Mouse (Mus musculus) bone marrow, adult 2 months (tissue): Measurements from ENCODE around the gene Slc5a2. TPM values are rescaled to one million over a fixed set of nuclear protein-coding genes. Genes with fewer than 3 reads are reported as not detected.

ENCODE experiments used
- H3K27ac ChIP-seq: fragments of 200-500 bp; 2 replicates; pipeline ENCODE4 v1.5.1; 2012; ENCODE audit warnings: low read depth, mild to moderate bottlenecking, control low read depth, inconsistent platforms, low read length; ENCODE audit not compliant: control insufficient read depth, poor library complexity, insufficient read depth
- H3K4me1 ChIP-seq: fragments of 200-500 bp; 2 replicates; pipeline ENCODE4 v1.6.1; 2011; ENCODE audit warnings: low read length; ENCODE audit not compliant: control insufficient read depth, insufficient read depth
- H3K4me3 ChIP-seq: fragments of 200-500 bp; replicated peaks from 2 replicates; pipeline ENCODE3; 2011; ENCODE audit warnings: mild to moderate bottlenecking, low read depth, low read length, control low read depth; ENCODE audit not compliant: control insufficient read depth
- CTCF ChIP-seq: fragments of 200-500 bp; IDR thresholded peaks from 2 replicates; pipeline ENCODE4 v1.5.1; 2011; ENCODE audit warnings: low read length, control low read depth; ENCODE audit not compliant: control insufficient read depth, insufficient read depth
- POLR2A ChIP-seq: fragments of 200-500 bp; IDR thresholded peaks from 2 replicates; pipeline ENCODE4 v1.6.1; 2011; ENCODE audit warnings: low read depth, mild to moderate bottlenecking, control low read depth, low read length, borderline replicate concordance; ENCODE audit not compliant: control insufficient read depth
- WGBS: fragments of 180-500 bp; shearing (Covaris S2); methylation state at CpG from one replicate; pipeline ENCODE4 v1.1.7; 2018; 5-methylcytosine and 5-hydroxymethylcytosine counted together
- polyA plus RNA-seq: library from polyadenylated mRNA; stranded (reverse); fragments of >200 nt; gene quantifications from 2 replicates; pipeline ENCODE4 v1.2.4, GENCODE M21; 2011; ENCODE audit warnings: low replicate concordance; ENCODE audit not compliant: missing spikeins, insufficient read depth, insufficient read length

The Slc5a2 gene
- polyA plus RNA-seq, 1 experiment: 3.6 TPM

- Histone ChIP-seq H3K4me3 (no peak overlapping the region), H3K4me1 (no peaks in the 10 kb centered on the region), H3K27ac (no peak overlapping the region)
- TF ChIP-seq CTCF: no peak
- TF ChIP-seq POLR2A: no peak
- WGBS: 75% methylated on average over 11 of the region's 11 CpGs
These were observed 16.3 kb downstream of the Slc5a2 start for GRCm38 (mm10) chr7:128281765-128282164.

GRCm38 (mm10) chr7:128282532-128283244 is 17.2 kb downstream of the Slc5a2 start:
- no peaks in the 10 kb centered on the region; the same call in 1 of the 2 replicates for H3K4me1 ChIP-seq
- WGBS: 72% methylated on average over 7 of the region's 7 CpGs
- H3K4me3 ChIP-seq: no peak overlapping the region
- TF ChIP-seq CTCF: no peak
- no peak for TF ChIP-seq POLR2A
- H3K27ac ChIP-seq: no peak overlapping the region

GRCm38 (mm10) chr7:128284047-128284446 is 18.6 kb downstream of the Slc5a2 start:
- Histone ChIP-seq H3K4me1 (no peaks in the 10 kb centered on the region; the same call in 1 of the 2 replicates), H3K27ac (no peak overlapping the region), H3K4me3 (no peak overlapping the region)
- no peak for TF ChIP-seq POLR2A
- TF ChIP-seq CTCF: no peak
- WGBS: 89% methylated on average over 5 of the region's 5 CpGs

GRCm38 (mm10) chr7:128285060-128285459 is 19.6 kb downstream of the Slc5a2 start:
- H3K27ac ChIP-seq: no peak overlapping the region
- no peak overlapping the region for H3K4me3 ChIP-seq
- TF ChIP-seq CTCF: no peak
- TF ChIP-seq POLR2A: no peak
- no peaks in the 10 kb centered on the region; the same call in 1 of the 2 replicates for H3K4me1 ChIP-seq
- 91% methylated on average over 8 of the region's 8 CpGs for WGBS

GRCm38 (mm10) chr7:128288923-128289544 is 23.6 kb downstream of the Slc5a2 start:
- Histone ChIP-seq H3K4me3 (peak overlapping the region; percentile 49), H3K27ac (peak overlapping the region; percentile 80), H3K4me1 (no peaks in the 10 kb centered on the region; the same call in 1 of the 2 replicates)
- TF ChIP-seq CTCF: peak; percentile 46; the same call in 1 of the 2 replicates
- TF ChIP-seq POLR2A: no peak
- 52% methylated on average over 9 of the region's 9 CpGs for WGBS

GRCm38 (mm10) chr7:128294785-128295184 is 29.3 kb downstream of the Slc5a2 start:
- Histone ChIP-seq H3K27ac (no peak overlapping the region), H3K4me1 (peaks cover 3% of the 10 kb centered on the region), H3K4me3 (no peak overlapping the region)
- TF ChIP-seq POLR2A (no peak), CTCF (no peak)
- 74% methylated on average over 10 of the region's 10 CpGs for WGBS

GRCm38 (mm10) chr7:128296514-128296913 is 31.1 kb downstream of the Slc5a2 start:
- Histone ChIP-seq H3K27ac (no peak overlapping the region), H3K4me3 (no peak overlapping the region), H3K4me1 (peaks cover 3% of the 10 kb centered on the region)
- WGBS: 40% methylated on average over 3 of the region's 3 CpGs
- TF ChIP-seq POLR2A (no peak), CTCF (no peak)

GRCm38 (mm10) chr7:128297291-128297616 is 31.8 kb downstream of the Slc5a2 start:
- WGBS: 24% methylated on average over 10 of the region's 10 CpGs
- TF ChIP-seq POLR2A (no peak), CTCF (no peak)
- H3K27ac ChIP-seq: peak overlapping the region; percentile 71
- H3K4me1 ChIP-seq: peaks cover 3% of the 10 kb centered on the region
- peak overlapping the region; percentile 86 for H3K4me3 ChIP-seq
